Mouse (Mus musculus) heart, postnatal 36 days (tissue): Measurements from ENCODE around the gene Cnnm4. TPM values are rescaled to one million over a fixed set of nuclear protein-coding genes. Genes with fewer than 3 reads are reported as not detected.
A peak's percentile ranks its signal among the peaks of the same experiment; 100 is the strongest.

Experiments
- DNase-seq, 2 experiments: peaks; one replicate each; pipeline ENCODE4 v3.0.0; 2021 to 2022
- intact Hi-C: fragments of 180-260 bp; cut with DNase I; formaldehyde crosslinking; loops from one replicate; pipeline ENCODE4 v1.15.1; 2025
- total RNA-seq, 2 experiments: library from RNA; stranded (reverse); gene quantifications; 2 replicates each; pipeline ENCODE4 v1.2.3; 2021

The Cnnm4 gene
- total RNA-seq, 2 experiments from 2014 or later, result 3.8 to 4.5 TPM

DNA sequence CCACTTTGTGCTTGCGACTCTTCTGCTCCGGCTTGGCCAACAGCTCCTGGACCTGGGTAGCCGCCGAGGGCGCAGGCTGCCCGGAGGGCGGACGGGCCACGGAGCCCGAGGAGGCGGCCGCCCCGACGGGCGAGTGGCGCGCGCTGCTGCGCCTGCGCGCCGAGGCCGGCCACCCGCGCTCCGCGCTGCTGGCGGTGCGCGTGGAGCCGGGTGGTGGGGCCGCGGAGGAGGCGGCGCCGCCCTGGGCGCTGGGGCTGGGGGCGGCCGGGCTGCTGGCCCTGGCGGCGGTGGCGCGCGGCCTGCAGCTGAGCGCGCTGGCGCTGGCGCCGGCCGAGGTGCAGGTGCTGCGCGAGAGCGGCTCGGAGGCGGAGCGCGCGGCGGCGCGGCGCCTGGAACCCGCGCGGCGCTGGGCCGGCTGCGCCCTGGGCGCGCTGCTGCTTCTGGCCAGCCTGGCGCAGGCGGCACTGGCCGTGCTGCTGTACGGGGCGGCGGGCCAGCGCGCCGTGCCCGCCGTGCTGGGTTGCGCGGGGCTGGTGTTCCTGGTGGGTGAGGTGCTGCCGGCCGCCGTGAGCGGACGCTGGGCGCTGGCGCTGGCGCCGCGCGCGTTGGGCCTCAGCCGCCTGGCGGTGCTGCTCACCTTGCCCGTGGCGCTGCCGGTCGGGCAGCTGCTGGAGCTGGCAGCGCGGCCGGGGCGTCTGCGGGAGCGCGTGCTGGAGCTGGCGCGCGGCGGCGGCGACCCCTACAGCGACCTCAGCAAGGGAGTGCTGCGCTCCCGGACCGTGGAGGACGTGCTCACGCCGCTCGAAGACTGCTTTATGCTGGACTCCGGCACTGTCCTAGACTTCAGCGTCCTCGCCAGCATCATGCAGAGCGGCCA is 40.9 kb downstream of the Cnnm4 start:
- intact Hi-C loops, result loop anchor here (5.0 kb wide), 1 partner anchor 145 kb away; the partner anchor contains the start of gene Kansl3
- DNase-seq, result peak; percentile 36 to 64

DNA sequence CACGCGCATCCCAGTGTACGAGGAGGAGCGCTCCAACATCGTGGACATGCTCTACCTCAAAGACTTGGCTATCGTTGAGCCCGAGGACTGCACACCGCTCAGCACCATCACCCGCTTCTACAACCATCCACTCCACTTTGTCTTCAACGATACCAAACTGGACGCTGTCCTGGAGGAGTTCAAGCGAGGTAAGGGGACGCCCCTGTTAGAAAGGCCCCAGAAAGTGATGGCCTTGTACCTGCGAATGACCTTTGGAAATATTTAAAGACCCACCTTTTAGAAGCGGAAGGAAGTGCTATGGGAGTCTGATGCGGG is 41.5 kb downstream of the Cnnm4 start:
- no peak for DNase-seq
- intact Hi-C loops, result loop anchor here (5.0 kb wide), 1 partner anchor 146 kb away; the partner anchor contains the start of gene Kansl3

DNA sequence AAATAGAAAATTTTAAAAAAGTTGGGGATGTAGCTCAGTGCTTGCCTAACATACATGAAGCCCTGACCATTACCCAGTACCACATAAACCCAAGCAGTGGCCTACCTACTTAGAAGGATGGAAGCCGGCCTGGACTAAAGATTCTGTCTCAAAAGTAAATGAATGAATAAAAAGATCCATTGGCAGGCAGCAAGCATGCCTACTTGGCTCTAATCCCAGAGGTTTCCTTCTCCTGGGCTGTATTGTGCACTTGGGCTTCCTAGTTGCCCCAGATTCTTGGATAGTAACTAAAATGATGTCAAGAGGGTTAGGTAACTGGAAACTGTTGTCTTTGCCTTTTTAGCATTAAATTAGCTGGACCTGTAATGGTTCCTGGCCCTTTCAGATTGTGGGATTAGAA is 41.9 kb downstream of the Cnnm4 start:
- peak in 1 of 2 experiments; percentile 10 for DNase-seq
- intact Hi-C loops, result loop anchor here (5.0 kb wide), 1 partner anchor 146 kb away; the partner anchor contains the start of gene Kansl3

DNA sequence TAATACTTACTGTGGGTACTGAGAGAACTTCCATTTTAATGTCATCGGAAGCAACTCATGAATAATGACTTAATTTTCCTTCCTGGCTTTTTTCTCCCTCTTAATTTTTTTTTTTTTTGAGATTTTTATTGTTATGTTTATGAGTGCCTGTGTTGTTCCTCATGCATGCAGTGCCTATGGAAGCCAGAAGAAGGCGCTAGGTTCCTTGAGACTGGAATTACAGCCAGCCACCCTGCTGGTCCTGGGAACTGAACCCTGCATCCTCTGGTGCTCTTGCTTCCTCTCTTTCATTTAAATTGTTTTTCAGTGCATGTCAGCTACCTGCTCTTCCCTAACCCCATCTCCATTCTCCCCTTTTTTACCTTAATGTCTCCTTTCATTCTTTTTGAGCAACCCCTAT is 42.3 kb downstream of the Cnnm4 start:
- peak in 1 of 2 experiments; percentile 4 for DNase-seq
- intact Hi-C loops, result loop anchor here (5.0 kb wide), 1 partner anchor 146 kb away; the partner anchor contains the start of gene Kansl3

DNA sequence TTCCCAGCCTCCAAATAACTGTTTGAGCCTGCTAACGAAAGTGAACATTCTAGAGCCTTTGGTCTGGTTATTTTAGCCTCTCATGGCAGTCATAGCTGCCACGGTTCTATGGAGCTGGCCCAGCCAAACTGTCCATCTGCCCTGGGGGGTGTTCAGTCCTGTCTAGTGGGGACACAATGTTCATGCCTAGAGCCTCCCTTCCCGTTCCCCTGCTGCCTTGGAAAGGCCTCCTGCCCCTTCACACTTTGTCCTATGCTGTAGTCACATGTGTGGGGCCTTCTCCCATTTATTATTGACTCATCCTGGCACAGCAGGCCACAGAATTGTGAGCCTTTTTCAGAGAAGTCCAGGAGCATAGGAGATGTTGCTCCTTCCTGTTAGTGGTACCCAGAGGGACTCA is 46.8 kb downstream of the Cnnm4 start:
- DNase-seq, result no peak
- intact Hi-C loops, result no loop called here

DNA sequence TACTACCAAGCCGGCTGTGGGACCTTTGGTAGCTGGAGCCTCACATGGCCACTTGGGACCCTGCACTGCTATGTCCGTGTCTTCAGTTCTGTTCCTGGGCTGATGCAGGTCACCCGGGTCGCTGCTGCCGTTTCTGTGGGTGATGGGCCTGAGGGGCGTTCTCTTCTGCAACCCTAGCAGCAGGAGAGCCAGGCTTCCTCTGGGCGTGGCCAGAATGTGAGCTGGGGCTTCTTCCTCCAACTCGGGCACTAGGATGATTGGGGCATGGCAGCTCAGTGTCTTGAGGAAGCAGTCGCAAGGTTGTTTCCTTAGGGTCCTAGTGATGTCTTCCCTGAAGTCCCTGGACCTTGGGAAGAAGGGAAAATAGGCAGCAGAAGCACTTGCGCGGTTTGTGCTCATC is 48.2 kb downstream of the Cnnm4 start:
- intact Hi-C loops, result no loop called here
- DNase-seq, result no peak

DNA sequence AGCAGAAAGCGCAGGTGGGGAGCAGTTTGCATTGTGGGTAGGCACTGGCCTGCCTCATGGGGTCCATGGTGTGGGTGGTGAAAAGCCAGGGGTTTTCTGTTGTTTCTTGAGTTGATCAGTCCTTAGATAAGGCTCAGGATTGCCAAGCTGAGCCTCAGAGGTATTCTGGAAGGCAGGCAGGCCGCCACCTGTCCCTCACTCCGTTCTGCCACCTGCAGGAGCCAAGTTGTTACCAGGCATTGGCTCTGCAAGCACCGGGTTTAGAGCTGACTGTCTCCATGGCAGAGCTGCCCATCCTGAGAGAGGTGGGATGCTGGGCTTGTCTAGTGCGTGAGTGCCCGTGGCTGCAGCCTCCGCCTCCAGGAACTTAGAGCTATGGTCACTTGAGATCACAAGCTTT is 50.8 kb downstream of the Cnnm4 start:
- intact Hi-C loops, result no loop called here
- DNase-seq, result no peak

DNA sequence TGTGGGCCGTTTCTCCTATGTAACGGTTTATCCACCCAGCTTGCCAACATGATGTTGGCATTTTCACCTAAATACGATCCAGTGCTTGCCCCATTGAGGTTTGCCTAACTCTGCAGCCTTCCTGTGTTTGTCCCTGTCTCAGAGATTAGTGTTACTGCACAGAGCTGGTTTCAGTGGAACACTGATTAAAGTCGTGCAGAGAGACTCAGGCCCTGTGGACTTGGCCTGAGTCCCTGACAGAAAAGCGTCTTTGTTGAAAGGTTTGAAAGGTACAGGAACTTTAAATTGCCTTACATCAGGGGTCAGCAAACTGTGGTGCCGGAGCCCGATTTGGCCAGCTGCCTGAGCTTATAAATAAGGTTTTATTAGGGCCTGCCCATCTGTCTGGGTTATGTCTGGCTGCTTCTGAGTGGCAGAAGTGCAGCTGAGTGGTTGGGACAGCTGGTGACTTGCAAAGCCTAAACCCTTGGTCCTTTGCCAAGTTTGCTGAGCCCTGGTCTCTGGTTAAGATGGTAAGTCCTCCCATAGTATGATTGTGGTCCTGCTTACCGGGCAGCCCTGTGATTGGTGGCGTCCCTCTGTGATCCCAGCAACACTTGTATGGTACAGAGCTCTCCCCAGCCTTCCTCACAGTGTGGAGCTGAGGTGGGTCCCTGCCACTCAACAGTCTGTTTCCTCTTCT is 52.1 kb downstream of the Cnnm4 start:
- intact Hi-C loops, result no loop called here
- DNase-seq, result no peak

DNA sequence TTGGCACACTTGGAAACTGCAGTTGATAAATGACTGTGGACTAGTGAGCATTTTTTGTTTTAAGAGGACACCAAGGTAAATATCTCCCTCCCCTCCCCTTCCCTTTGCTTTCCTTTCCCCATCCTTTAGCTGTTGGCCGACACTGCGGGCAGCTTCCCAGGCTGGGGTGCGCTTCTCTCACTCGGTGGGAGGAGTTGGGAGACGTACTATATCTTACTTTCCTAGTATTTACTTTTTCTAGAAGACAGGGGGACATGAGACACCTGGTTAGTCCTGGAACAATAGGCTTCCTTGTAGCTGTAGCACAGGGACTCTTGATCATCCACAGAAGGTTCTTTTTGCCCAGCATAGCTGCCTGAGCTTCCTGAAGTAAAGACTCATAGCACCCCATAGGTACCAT is 52.6 kb downstream of the Cnnm4 start:
- no peak for DNase-seq
- intact Hi-C loops, result no loop called here

DNA sequence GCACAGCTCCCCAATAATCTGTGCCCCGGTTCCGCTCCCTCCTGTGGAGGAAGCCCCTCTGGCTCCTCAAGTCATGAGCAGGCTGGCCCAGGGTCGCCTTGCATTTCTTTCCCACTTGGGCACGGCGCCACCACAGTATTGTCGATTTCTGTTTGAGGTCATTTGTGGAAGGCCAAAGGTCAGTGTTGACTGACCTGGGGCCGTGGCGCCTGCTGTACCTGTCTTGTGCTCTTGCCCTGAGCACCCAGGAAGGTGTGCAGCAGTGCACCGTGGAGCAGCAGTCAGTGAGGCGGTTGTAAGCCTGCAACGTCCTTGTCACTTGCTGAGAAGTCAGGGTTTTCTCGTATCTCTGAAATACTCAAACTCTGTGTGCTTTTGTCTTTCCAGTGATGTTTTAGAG is 54.4 kb downstream of the Cnnm4 start:
- intact Hi-C loops, result no loop called here
- DNase-seq, result no peak

DNA sequence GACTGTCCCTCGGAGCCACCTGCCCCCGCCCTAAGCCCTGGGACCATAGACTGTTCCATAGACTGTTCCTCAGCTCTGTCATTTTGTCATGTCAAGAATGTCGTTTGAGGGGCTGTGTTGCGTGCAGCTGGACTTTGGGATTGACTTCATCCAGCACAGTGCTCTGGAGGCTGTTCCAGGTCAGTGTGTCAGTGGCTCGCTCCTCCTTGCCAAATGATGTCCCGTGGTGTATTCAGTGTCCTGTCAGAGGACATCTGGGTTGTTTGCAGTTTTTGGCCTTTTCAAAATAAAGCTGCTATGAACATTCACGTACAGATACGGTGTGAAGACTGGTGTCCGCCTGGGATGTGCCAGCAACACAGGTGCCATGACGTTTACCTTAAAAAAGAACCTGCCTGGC is 55.5 kb downstream of the Cnnm4 start:
- DNase-seq, result no peak

DNA sequence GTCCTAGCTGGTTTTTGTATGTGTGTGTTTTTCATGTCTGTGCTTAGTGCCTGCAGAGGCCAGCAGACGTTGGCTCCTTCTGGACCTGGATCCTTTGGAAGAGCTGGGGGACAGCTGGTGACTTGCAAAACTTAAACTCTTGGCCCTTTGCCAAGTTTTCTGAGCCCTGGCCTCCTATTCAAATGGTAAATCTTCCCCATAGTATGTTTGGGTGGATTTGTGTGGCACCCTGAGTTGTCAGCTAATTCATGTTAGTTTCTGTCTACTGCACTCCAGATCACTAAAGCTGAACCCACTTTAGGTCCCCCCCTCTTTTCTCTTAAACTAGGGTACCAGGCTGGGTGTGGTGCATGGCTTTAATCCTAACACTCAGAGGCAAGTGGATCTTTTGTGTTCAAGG is 56.9 kb downstream of the Cnnm4 start:
- intact Hi-C loops, result no loop called here
- DNase-seq, result no peak

More for the DNA sequence above, 55.5 kb downstream of the Cnnm4 start:
- intact Hi-C loops, result no loop called here

DNA sequence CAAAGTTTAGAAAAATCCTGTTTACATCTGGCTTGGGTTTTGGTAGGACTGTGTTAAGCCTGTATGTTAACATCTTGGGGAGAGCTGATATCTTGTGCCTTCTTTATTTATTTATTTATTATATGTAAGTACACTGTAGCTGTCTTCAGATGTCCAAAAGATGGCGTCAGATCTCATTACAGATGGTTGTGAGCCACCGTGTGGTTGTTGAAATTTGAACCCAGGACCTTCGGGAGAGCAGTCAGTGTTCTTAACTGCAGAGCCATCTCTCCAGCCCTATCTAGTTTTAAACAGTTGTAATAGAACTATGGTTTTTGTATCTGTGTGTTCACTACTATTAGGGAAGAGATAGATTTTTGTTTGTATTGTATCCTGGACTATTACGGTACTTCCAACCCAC is 57.9 kb downstream of the Cnnm4 start:
- DNase-seq, result no peak
- intact Hi-C loops, result no loop called here

DNA sequence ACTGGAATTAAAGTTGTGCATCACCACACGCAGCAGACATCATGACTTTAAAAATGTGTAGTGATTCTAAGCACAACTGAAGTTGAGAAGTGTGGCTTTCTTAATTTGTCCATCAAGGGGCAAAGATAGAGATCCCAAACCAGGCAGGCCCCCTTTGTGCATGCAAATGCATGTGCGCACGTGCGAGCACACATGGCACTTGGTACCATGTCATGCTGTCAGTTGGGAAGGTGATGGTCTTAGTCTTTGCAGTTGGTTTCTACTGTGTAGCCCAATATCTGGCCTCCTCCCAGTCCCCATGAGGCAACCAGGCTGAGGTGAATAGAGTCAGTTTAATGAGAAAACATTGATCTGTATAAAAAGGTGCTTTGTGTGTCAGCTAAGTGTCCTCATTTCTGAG is 58.5 kb downstream of the Cnnm4 start:
- DNase-seq, result no peak
- intact Hi-C loops, result no loop called here

DNA sequence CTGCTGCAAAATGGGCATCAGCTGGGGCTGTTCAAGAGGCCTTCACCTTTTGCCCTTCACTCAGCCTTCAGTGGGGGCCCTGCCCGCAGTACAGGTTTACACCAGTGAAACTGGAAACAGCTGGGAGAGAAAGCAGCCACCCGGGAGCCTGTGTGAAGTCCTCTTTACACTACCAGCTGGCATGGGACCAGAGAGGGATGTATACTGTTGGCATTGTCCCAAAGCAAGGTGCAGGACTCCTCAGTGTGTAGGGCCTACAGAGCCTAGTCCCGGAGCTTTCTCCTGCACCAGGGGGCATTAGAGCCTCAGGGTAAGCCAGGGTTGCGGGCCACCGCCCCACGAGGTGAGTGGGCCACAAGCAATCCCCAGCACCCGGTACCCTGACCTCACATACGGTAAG is 59.1 kb downstream of the Cnnm4 start:
- intact Hi-C loops, result no loop called here
- no peak for DNase-seq

DNA sequence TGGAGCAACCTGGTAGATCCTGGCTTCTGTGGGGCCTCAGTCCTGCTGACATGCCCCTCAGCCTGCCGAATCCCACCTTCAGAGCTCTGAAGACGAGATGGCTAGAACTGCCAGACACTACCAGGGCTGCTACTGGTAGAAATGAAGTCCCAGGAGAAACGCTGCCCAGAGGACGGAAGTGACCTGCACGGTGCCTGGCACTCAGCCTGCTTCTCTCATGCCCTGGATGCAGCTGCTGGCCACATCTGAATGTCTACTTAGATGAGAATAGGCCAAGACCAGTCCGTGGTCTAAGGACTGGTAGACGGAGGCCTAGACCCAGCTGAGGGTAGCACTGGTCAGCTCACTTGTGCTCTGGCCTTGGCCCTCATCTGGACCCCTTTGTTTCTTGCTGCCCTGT is 59.5 kb downstream of the Cnnm4 start:
- no peak for DNase-seq
- intact Hi-C loops, result no loop called here

DNA sequence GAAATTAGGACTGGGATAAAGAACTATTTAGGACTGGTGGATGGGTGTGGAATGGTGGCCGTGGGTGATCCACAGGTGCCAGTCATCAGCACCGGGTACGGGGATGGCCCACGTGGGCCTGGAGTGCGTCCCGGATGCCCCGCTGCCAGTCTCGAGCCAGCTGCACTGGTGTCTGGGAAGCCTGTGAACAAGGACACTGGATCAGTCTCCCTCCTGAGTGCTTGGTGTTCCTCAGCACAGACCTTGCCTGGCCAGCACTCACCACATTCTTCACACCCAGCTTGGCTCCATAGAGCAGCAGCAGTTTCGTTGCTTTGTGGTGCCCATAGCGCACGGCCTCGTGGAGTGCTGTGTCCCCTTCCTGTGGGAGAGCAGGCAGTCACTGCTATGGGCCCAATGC is 60.0 kb downstream of the Cnnm4 start:
- DNase-seq, result no peak
- intact Hi-C loops, result no loop called here

DNA sequence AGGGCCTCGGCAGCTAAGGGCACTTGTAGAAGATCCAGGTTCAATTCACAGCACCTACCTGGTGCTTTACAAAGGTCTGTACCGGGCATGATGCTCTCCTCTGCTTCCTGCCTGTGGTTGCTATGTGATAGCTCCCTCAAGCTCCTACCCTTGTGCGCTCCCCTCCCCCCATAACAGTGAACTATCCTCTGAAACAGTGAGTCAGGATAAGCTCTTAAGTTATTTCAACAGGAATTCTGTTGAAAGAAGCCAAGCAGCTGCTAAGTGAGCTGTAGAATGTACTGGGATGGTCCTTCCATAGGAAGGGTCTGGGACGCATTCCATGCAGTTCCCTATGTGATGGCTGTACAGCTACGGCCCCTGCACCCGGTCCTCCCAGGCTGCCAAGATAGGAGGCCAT is 62.1 kb downstream of the Cnnm4 start:
- no peak for DNase-seq
- intact Hi-C loops, result no loop called here

DNA sequence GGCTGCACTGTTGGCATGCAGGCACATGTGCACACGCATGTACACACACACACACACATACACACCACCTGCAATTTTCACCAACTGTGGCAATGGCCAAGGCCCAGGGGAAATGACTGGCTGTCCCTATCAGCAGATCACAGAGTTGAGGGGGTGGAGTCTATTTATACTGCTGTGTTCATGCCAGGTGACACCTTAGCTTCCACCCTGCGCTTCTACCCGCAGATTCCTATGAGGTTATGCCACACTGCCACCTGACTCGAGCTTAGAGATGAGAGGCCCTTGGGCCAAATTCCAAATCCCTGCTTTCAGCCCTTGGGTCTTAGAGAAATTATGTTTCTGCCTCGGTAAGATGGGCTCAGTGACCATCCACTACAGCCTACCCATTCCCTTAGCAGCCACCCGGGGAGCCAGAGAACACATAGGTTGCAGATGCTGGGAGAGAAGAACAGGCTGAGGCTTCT is 63.2 kb downstream of the Cnnm4 start:
- peak in 1 of 2 experiments; percentile 43 for DNase-seq
- intact Hi-C loops, result no loop called here

DNA sequence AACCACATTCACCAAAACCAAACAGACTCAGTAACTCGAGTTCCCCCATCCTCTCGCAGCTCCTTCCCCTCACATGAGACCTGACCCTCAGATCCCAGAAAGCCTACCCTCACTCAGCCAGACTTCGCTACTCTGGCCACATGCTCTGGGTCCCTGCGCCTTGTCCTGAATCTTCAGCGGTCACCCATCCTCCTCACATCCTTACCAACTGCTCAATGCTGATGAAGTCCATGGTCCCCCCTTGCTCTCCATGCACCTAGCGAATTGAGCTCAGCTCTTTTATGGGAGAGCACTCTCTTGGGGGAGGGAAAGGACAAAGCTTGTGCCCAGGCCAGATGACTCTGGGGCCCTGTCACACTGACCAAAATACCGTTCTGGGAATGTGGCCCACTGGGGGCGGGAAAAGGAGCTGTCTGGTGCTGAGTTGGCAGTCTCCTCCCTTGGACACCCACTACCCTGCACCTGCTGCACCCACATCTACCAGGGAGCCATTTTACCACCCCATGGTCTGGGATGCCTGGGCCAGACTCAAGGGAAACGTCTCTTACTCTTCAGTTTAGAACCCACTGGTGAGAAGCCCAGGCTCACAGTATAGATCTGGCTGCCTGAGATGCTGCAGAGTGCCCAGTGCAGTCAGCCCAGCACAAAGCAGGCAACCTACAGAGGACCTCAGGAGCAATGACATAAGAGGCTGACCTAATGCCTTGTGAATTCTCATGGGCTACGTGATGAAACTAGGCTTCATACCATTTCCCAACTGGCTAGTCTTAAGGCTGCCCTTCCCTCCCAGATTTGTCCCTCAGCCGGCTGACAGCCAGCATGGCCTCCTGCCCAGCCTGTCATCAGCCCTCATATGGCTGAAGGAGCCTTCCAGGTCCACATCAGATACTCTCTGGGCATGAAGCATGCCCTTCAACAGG is 64.3 kb downstream of the Cnnm4 start:
- peak; percentile 57 to 65 for DNase-seq
- intact Hi-C loops, result no loop called here

DNA sequence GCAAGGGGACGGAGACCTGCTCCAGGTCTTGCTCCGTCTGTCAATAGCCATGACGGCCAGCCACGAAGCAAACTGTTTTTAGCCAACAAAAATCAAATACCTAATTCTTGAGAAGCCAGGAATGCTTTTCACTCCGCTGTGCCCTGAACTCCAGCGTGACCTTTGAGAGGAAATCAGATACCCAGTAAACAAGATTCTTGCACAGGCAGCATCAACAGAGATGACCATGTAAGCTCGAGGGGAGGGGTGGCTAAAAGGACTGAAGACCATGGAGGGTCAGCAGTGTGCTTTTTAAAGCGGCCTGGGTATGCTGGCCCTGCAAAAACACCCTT is 64.9 kb downstream of the Cnnm4 start:
- intact Hi-C loops, result no loop called here
- DNase-seq, result no peak
